Mouse (Mus musculus): ENCODE data around the gene Prkg1.

Prkg1 gene

GRCm38 (mm10) chr19:31743241-31744045 is 21.4 kb downstream of the Prkg1 start:
- no peak for DNase-seq

- DNase-seq, result peak; percentile 5
These were observed 49.9 kb downstream of the Prkg1 start for GRCm38 (mm10) chr19:31714900-31715299.

- DNase-seq, result no peak
These were observed 50.4 kb downstream of the Prkg1 start for GRCm38 (mm10) chr19:31714418-31714817.

- no peak for DNase-seq
These were observed 51.5 kb downstream of the Prkg1 start for GRCm38 (mm10) chr19:31713321-31713720.

- DNase-seq, result no peak
These were observed 54.5 kb downstream of the Prkg1 start for GRCm38 (mm10) chr19:31710336-31710735.

GRCm38 (mm10) chr19:31703991-31704390 is 60.8 kb downstream of the Prkg1 start:
- DNase-seq, result no peak

GRCm38 (mm10) chr19:31698916-31699315 is 65.9 kb downstream of the Prkg1 start:
- DNase-seq, result no peak

- DNase-seq, result no peak
These were observed 84.0 kb downstream of the Prkg1 start for GRCm38 (mm10) chr19:31680821-31681220.

GRCm38 (mm10) chr19:31678324-31678723 is 86.5 kb downstream of the Prkg1 start:
- DNase-seq, result no peak

GRCm38 (mm10) chr19:31671726-31672125 is 93.1 kb downstream of the Prkg1 start:
- no peak for DNase-seq

GRCm38 (mm10) chr19:31665007-31665406 is 99.8 kb downstream of the Prkg1 start:
- no peak for DNase-seq

GRCm38 (mm10) chr19:31664159-31664991 is 100.5 kb downstream of the Prkg1 start:
- DNase-seq, result peak; percentile 34

GRCm38 (mm10) chr19:31663437-31664158 is 101.2 kb downstream of the Prkg1 start:
- peak; percentile 4 for DNase-seq

- no peak for DNase-seq
These were observed 102.0 kb downstream of the Prkg1 start for GRCm38 (mm10) chr19:31662802-31663201.

GRCm38 (mm10) chr19:31658751-31659397 is 106.0 kb downstream of the Prkg1 start:
- no peak for DNase-seq

GRCm38 (mm10) chr19:31656256-31656655 is 108.6 kb downstream of the Prkg1 start:
- no peak for DNase-seq

- no peak for DNase-seq
These were observed 109.0 kb downstream of the Prkg1 start for GRCm38 (mm10) chr19:31655826-31656225.

- DNase-seq, result no peak
These were observed 110.8 kb downstream of the Prkg1 start for GRCm38 (mm10) chr19:31654022-31654421.

GRCm38 (mm10) chr19:31650452-31650851 is 114.4 kb downstream of the Prkg1 start:
- no peak for DNase-seq

- no peak for DNase-seq
These were observed 117.3 kb downstream of the Prkg1 start for GRCm38 (mm10) chr19:31647492-31647891.

- DNase-seq, result no peak
These were observed 133.6 kb downstream of the Prkg1 start for GRCm38 (mm10) chr19:31630899-31631869.
